Mouse (Mus musculus) embryonic facial prominence, embryonic 12.5 days (tissue): ENCODE data around the gene Rab21. TPM values are rescaled to one million over a fixed set of nuclear protein-coding genes. Genes with fewer than 3 reads are reported as not detected.

Experiments
- ATAC-seq: fragments of 200-750 bp; cut with Nextera tagmentation; 2 replicates; pipeline ENCODE4 v1.8.0; 2017; ENCODE audit not compliant: insufficient number of reproducible peaks, insufficient read depth, low FRiP score, low TSS enrichment
- H3K27ac ChIP-seq: fragments of 300-500 bp; sonication (generic); 2 replicates; pipeline ENCODE4 v1.5.1; 2016; ENCODE audit warnings: mild to moderate bottlenecking
- H3K27me3 ChIP-seq: fragments of 300-500 bp; sonication (generic); 2 replicates; pipeline ENCODE4 v1.6.1; 2016; ENCODE audit warnings: mild to moderate bottlenecking, moderate library complexity
- H3K36me3 ChIP-seq: fragments of 300-500 bp; sonication (generic); 2 replicates; pipeline ENCODE4 v1.6.1; 2016; ENCODE audit warnings: mild to moderate bottlenecking
- H3K4me1 ChIP-seq: fragments of 300-500 bp; sonication (generic); 2 replicates; pipeline ENCODE4 v1.6.1; 2016
- H3K4me2 ChIP-seq: fragments of 300-500 bp; sonication (generic); replicated peaks from 2 replicates; pipeline ENCODE4 v1.6.1; 2016; ENCODE audit warnings: mild to moderate bottlenecking, moderate library complexity
- H3K4me3 ChIP-seq: fragments of 300-500 bp; sonication (generic); 2 replicates; pipeline ENCODE4 v1.5.1; 2016; ENCODE audit warnings: mild to moderate bottlenecking
- H3K9ac ChIP-seq: fragments of 300-500 bp; sonication (generic); 2 replicates; pipeline ENCODE4 v1.6.1; 2016; ENCODE audit warnings: mild to moderate bottlenecking, moderate library complexity
- H3K9me3 ChIP-seq: fragments of 300-500 bp; sonication (generic); 2 replicates; pipeline ENCODE4 v1.6.1; 2016; ENCODE audit warnings: mild to moderate bottlenecking, moderate library complexity
- WGBS: fragments of 180-500 bp; shearing (Covaris S2); methylation state at CpG from one replicate; pipeline ENCODE4 v1.1.7; 2016; 5-methylcytosine and 5-hydroxymethylcytosine counted together
- polyA plus RNA-seq: library from polyadenylated mRNA; unstranded; fragments of >200 nt; fragmentation: Nextera tagmentation; extraction: Ambion mirVana; gene quantifications from 2 replicates; pipeline ENCODE4 v1.2.1, GENCODE M21; 2016

The Rab21 gene
- polyA plus RNA-seq, 1 experiment from 2014 or later = 4.3 TPM

- H3K27ac ChIP-seq = no peak overlapping the region
- no peak overlapping the region for H3K4me2 ChIP-seq
- no peaks in the 10 kb centered on the region for H3K9me3 ChIP-seq
- H3K4me1 ChIP-seq = no peaks in the 10 kb centered on the region
- H3K27me3 ChIP-seq = no peaks in the 10 kb centered on the region
- WGBS = 82% methylated on average over 4 of the region's 4 CpGs
- H3K36me3 ChIP-seq = peaks cover 26% of the 10 kb centered on the region
- H3K4me3 ChIP-seq = no peak overlapping the region
- no peak overlapping the region for H3K9ac ChIP-seq
- no peak for ATAC-seq
These were observed 77.5 kb downstream of the Rab21 start for GRCm38 (mm10) chr10:115237931-115238330.

Other genes with a start within 250 kb of the Rab21 start
- gene Tph2, start 130.6 kb downstream of the Rab21 start, polyA plus RNA-seq = 0.24 and 0.27 TPM in 2 replicates
- gene Tbc1d15, start 64.1 kb downstream of the Rab21 start, polyA plus RNA-seq = 58.0 and 58.2 TPM in 2 replicates
- gene Tmem19, start 46.9 kb upstream of the Rab21 start, polyA plus RNA-seq = 28.4 and 29.1 TPM in 2 replicates
- gene Thap2, start 68.8 kb upstream of the Rab21 start, polyA plus RNA-seq = 30.6 and 31.8 TPM in 2 replicates
- 26.0 and 28.2 TPM in 2 replicates for gene Zfc3h1, start 69.4 kb upstream of the Rab21 start, polyA plus RNA-seq